10 mouse cellular contexts compared by ENCODE assay signal in genomic region chr3:30010889-30011288, GRCm38 (mm10).
DNase-seq lines count a peak whose midpoint lies in the region; ATAC-seq and TF ChIP-seq lines count a peak whose summit lies in the region.
"Had no signal": no experiment of that assay in that cellular context is flagged by ENCODE, and none has a peak within 500 bp of the region (broad histone marks: within the 10 kb centered on the region; RNA-seq: fewer than 3 reads in every experiment).

No protein-coding gene starts in this region.

- H3K9me3 ChIP-seq in hindbrain, embryonic 10.5 days: no peaks in the 10 kb centered on the region
- H3K9me3 ChIP-seq in hindbrain, embryonic 16.5 days (ENCODE audit: control insufficient read depth, low read length): no peaks in the 10 kb centered on the region
- H3K9me3 ChIP-seq in midbrain, embryonic 11.5 days (ENCODE audit: control insufficient read depth, low read length): no peaks in the 10 kb centered on the region
- H3K9me3 ChIP-seq in midbrain, postnatal 0 days (ENCODE audit: low read length): no peaks in the 10 kb centered on the region
- no peaks in the 10 kb centered on the region for H3K9me3 ChIP-seq in hindbrain, embryonic 12.5 days (replicated peaks)
- H3K9me3 ChIP-seq in stomach, embryonic 14.5 days (ENCODE audit: control insufficient read depth, low read depth, low read length): no peaks in the 10 kb centered on the region

- no peak for DNase-seq in hindbrain, embryonic 10.5 days (ENCODE audit: low spot score)
- DNase-seq in midbrain, embryonic 11.5 days (ENCODE audit: low spot score, missing footprints): peak; percentile 84
- DNase-seq in midbrain, postnatal 0 days (ENCODE audit: low spot score): no peak
- no peak for DNase-seq in testis, postnatal 14 days (ENCODE audit: low spot score)
- DNase-seq in cerebellum, adult 8-10 months: no peak
- DNase-seq: cerebellum, postnatal 14 days had no signal

- peaks cover 28% of the 10 kb centered on the region for H3K4me1 ChIP-seq in hindbrain, embryonic 10.5 days (replicated peaks)
- peaks cover 3% of the 10 kb centered on the region for H3K4me1 ChIP-seq in hindbrain, embryonic 16.5 days (ENCODE audit: control insufficient read depth, insufficient read depth, low read depth, low read length)
- H3K4me1 ChIP-seq in midbrain, embryonic 11.5 days (ENCODE audit: control insufficient read depth, insufficient read depth, low read length): 0 out of 2 replicates have a peak, but pooled peaks cover 2% of the 10 kb centered on the region
- H3K4me1 ChIP-seq in midbrain, postnatal 0 days (ENCODE audit: insufficient read depth, low read length): peaks cover 4% of the 10 kb centered on the region; the same call in 1 of the 2 replicates
- peaks cover 15% of the 10 kb centered on the region for H3K4me1 ChIP-seq in hindbrain, embryonic 12.5 days
- no peaks in the 10 kb centered on the region for H3K4me1 ChIP-seq in stomach, embryonic 14.5 days (ENCODE audit: control insufficient read depth, insufficient read depth, low read length)

- H3K27me3 ChIP-seq in hindbrain, embryonic 10.5 days (ENCODE audit: insufficient read depth, poor library complexity, severe bottlenecking): peaks cover 14% of the 10 kb centered on the region
- peaks cover 6% of the 10 kb centered on the region for H3K27me3 ChIP-seq in hindbrain, embryonic 16.5 days (replicated peaks; ENCODE audit: control insufficient read depth, insufficient read depth, low read length)
- no peaks in the 10 kb centered on the region for H3K27me3 ChIP-seq in midbrain, embryonic 11.5 days (ENCODE audit: control insufficient read depth, insufficient read depth, low read length)
- H3K27me3 ChIP-seq in midbrain, postnatal 0 days (ENCODE audit: insufficient read depth, low read length): peaks cover 12% of the 10 kb centered on the region; the same call in 1 of the 2 replicates
- H3K27me3 ChIP-seq in hindbrain, embryonic 12.5 days: peaks cover 20% of the 10 kb centered on the region
- H3K27me3 ChIP-seq in stomach, embryonic 14.5 days (ENCODE audit: control insufficient read depth, insufficient read depth, low read length): no peaks in the 10 kb centered on the region

- H3K9ac ChIP-seq in hindbrain, embryonic 16.5 days (ENCODE audit: low read depth, low read length): no peak overlapping the region
- H3K9ac ChIP-seq in midbrain, embryonic 11.5 days (ENCODE audit: low read length): peak overlapping the region; percentile 0; the same call in 1 of the 2 replicates
- H3K9ac ChIP-seq in midbrain, postnatal 0 days (replicated peaks; ENCODE audit: low read length, poor library complexity, severe bottlenecking): no peak overlapping the region
- peak overlapping the region; percentile 35; the same call in 1 of the 2 replicates for H3K9ac ChIP-seq in hindbrain, embryonic 12.5 days
- peak overlapping the region; percentile 92 for H3K9ac ChIP-seq in stomach, embryonic 14.5 days (replicated peaks; ENCODE audit: low read depth, low read length)

- WGBS in hindbrain, embryonic 10.5 days: 32% methylated on average over 6 of the region's 6 CpGs
- WGBS in hindbrain, embryonic 16.5 days: 41% methylated on average over 6 of the region's 6 CpGs
- 27% methylated on average over 6 of the region's 6 CpGs for WGBS in midbrain, embryonic 11.5 days
- WGBS in midbrain, postnatal 0 days: 54% methylated on average over 6 of the region's 6 CpGs
- WGBS in hindbrain, embryonic 12.5 days: 22% methylated on average over 6 of the region's 6 CpGs
- WGBS in stomach, embryonic 14.5 days: 31% methylated on average over 6 of the region's 6 CpGs

- no peak overlapping the region for H3K4me2 ChIP-seq in hindbrain, embryonic 16.5 days (ENCODE audit: low read length)
- H3K4me2 ChIP-seq in midbrain, embryonic 11.5 days: peak overlapping the region; percentile 80
- no peak overlapping the region for H3K4me2 ChIP-seq in midbrain, postnatal 0 days (ENCODE audit: low read depth, low read length, poor library complexity, severe bottlenecking)
- H3K4me2 ChIP-seq in hindbrain, embryonic 12.5 days (replicated peaks): peak overlapping the region; percentile 79
- H3K4me2 ChIP-seq in stomach, embryonic 14.5 days (replicated peaks; ENCODE audit: low read depth, low read length): peak overlapping the region; percentile 78

- H3K4me3 ChIP-seq in hindbrain, embryonic 10.5 days: peak overlapping the region; percentile 70
- no peak overlapping the region for H3K4me3 ChIP-seq in hindbrain, embryonic 16.5 days (ENCODE audit: low read length)
- peak overlapping the region; percentile 55 for H3K4me3 ChIP-seq in midbrain, embryonic 11.5 days (ENCODE audit: low read depth, low read length)
- no peak overlapping the region for H3K4me3 ChIP-seq in midbrain, postnatal 0 days (ENCODE audit: low read depth, low read length)
- peak overlapping the region; percentile 51 for H3K4me3 ChIP-seq in hindbrain, embryonic 12.5 days
- peak overlapping the region; percentile 67 for H3K4me3 ChIP-seq in stomach, embryonic 14.5 days (ENCODE audit: low read depth, low read length)

- ATAC-seq in hindbrain, embryonic 16.5 days: no peak
- ATAC-seq in midbrain, embryonic 11.5 days (ENCODE audit: low FRiP score): no peak
- no peak for ATAC-seq in midbrain, postnatal 0 days (ENCODE audit: low FRiP score)
- ATAC-seq in hindbrain, embryonic 12.5 days (ENCODE audit: low FRiP score): no peak
- no peak for ATAC-seq in stomach, embryonic 14.5 days (ENCODE audit: insufficient number of reproducible peaks, insufficient read depth, low FRiP score, low read depth)

- no peak for TF ChIP-seq CTCF in midbrain, postnatal 0 days (IDR thresholded peaks at IDR 0.05)

- H3K27ac ChIP-seq in hindbrain, embryonic 10.5 days: no peak overlapping the region; the same call in 1 of the 2 replicates
- H3K27ac ChIP-seq in hindbrain, embryonic 16.5 days (ENCODE audit: low read depth, low read length): no peak overlapping the region
- no peak overlapping the region for H3K27ac ChIP-seq in midbrain, embryonic 11.5 days (ENCODE audit: low read depth, low read length)
- no peak overlapping the region for H3K27ac ChIP-seq in midbrain, postnatal 0 days (ENCODE audit: low read depth, low read length)
- H3K27ac ChIP-seq in hindbrain, embryonic 12.5 days: peak overlapping the region; percentile 85; the same call in 1 of the 2 replicates
- H3K27ac ChIP-seq in stomach, embryonic 14.5 days (ENCODE audit: low read length): peak overlapping the region; percentile 95; the same call in 1 of the 2 replicates

- H3K36me3 ChIP-seq in hindbrain, embryonic 10.5 days: no peaks in the 10 kb centered on the region
- H3K36me3 ChIP-seq in hindbrain, embryonic 16.5 days (ENCODE audit: control insufficient read depth, insufficient read depth, low read length): no peaks in the 10 kb centered on the region
- no peaks in the 10 kb centered on the region for H3K36me3 ChIP-seq in midbrain, embryonic 11.5 days (ENCODE audit: control insufficient read depth, insufficient read depth, low read length)
- H3K36me3 ChIP-seq in midbrain, postnatal 0 days (ENCODE audit: insufficient read depth, low read length): no peaks in the 10 kb centered on the region
- no peaks in the 10 kb centered on the region for H3K36me3 ChIP-seq in hindbrain, embryonic 12.5 days
- no peaks in the 10 kb centered on the region; the same call in 1 of the 2 replicates for H3K36me3 ChIP-seq in stomach, embryonic 14.5 days (ENCODE audit: control insufficient read depth, insufficient read depth, low read length)
- H3K36me3 ChIP-seq: G1E had no signal

Comparison
In these comparisons a context has a peak if more than half of its experiments do, and no peak if none do; other contexts are left out.
1. H3K27ac ChIP-seq: peak in hindbrain, embryonic 12.5 days (single experiment) and stomach, embryonic 14.5 days (single experiment); none in hindbrain, embryonic 10.5 days (single experiment), hindbrain, embryonic 16.5 days (single experiment), midbrain, embryonic 11.5 days (single experiment) and midbrain, postnatal 0 days (single experiment).
2. H3K4me3 ChIP-seq: peak in hindbrain, embryonic 10.5 days (single experiment), midbrain, embryonic 11.5 days (single experiment), hindbrain, embryonic 12.5 days (single experiment) and stomach, embryonic 14.5 days (single experiment); none in hindbrain, embryonic 16.5 days (single experiment) and midbrain, postnatal 0 days (single experiment).
3. H3K4me2 ChIP-seq: peak in midbrain, embryonic 11.5 days (single experiment), hindbrain, embryonic 12.5 days (single experiment) and stomach, embryonic 14.5 days (single experiment); none in hindbrain, embryonic 16.5 days (single experiment) and midbrain, postnatal 0 days (single experiment).
4. H3K9ac ChIP-seq: peak in midbrain, embryonic 11.5 days (single experiment), hindbrain, embryonic 12.5 days (single experiment) and stomach, embryonic 14.5 days (single experiment); none in hindbrain, embryonic 16.5 days (single experiment) and midbrain, postnatal 0 days (single experiment).